Mouse (Mus musculus): ENCODE measurements at regions not wholly inside any gene's neighbourhood (a gene's known extent, or its start where the extent isn't known, plus 50 kb on each side); places are given as distances from the start of the nearest gene placed in this dataset.

DNA sequence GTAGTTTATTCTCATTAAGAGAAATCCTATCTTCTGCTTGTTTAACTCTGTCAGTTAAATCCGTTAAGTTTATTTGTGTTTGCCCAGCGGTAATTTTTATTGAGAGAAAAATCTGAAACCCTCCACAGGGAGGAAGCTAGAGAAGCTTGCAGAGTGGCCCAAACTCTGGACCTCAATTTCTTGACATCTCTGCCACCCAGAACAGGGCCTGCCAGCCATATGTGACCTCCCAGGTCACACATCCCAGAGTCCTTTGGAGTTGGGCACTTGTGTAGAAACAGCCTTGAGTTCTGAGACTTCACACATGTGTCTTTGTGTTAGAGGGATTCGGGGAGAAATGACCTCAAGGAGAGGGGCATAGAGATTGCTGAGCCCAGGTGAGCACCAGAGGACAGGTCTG, 109.0 kb upstream of the Zfp618 start:
- TF ChIP-seq CTCF (IDR thresholded peaks at IDR 0.05; ENCODE audit: low read depth, low read length) (no peak), GATA2 (IDR thresholded peaks at IDR 0.05; ENCODE audit: borderline replicate concordance, low read depth, low read length) (no peak)
